Mouse (Mus musculus): Measurements from ENCODE around the gene Glis2. TPM values are rescaled to one million over a fixed set of nuclear protein-coding genes. Genes with fewer than 3 reads are reported as not detected.

The Glis2 gene
- 10 to 100 TPM; 41.4 to 45.9 TPM for total RNA-seq (2021)
- long read RNA-seq, experiment 1, transcript Glis2-201 (7 exons, 3,619 nt): major isoform, 6 of 19 reads
- long read RNA-seq, experiment 1, partial matches to known transcripts: 2 of 19 reads
- long read RNA-seq, experiment 1, other reads (novel, unspliced or antisense): 11 of 19 reads
- long read RNA-seq, experiment 2, transcript Glis2-201 (7 exons, 3,619 nt): major isoform, 6 of 26 reads
- long read RNA-seq, experiment 2, partial matches to known transcripts: 15 of 26 reads
- long read RNA-seq, experiment 2, other reads (novel, unspliced or antisense): 5 of 26 reads

- peak; percentile 55 to 76 for DNase-seq (ENCODE audit: low spot score in 2 of 2)
Observed at GRCm38 (mm10) chr16:4593971-4594813, at the start of gene Glis2. Gene Glis2 (plus strand): TSS chr16:4594713.

DNA sequence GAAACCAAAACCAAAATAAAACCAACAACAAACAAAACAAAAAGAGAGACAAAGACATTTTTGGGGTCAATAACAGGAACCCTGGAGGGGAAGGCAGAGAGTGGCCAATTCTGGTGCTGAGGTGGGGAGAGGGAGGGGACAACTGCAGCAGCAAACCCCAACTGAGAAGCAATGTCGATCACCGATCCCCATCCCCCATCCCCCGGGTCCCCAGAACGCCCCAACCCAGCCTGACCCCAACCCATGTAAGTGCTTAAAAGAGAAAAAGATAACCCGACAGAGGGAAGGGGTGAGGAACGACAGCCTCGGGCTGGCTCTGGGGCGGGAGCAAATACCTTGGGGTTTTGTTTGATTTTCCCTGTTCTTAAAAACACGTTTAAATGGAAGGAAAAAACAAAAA is 49.7 kb upstream of the Glis2 start:
- DNase-seq (ENCODE audit: low spot score in 2 of 2): no peak

- DNase-seq (ENCODE audit: low spot score in 2 of 2): no peak
Observed at GRCm38 (mm10) chr16:4546838-4547237, 47.7 kb upstream of the Glis2 start.

- DNase-seq (ENCODE audit: low spot score in 2 of 2): no peak
Observed at GRCm38 (mm10) chr16:4547611-4548010, 46.9 kb upstream of the Glis2 start.

- no peak for DNase-seq (ENCODE audit: low spot score in 2 of 2)
Observed at GRCm38 (mm10) chr16:4548953-4549688, 45.4 kb upstream of the Glis2 start.

- DNase-seq (ENCODE audit: low spot score in 2 of 2): peak; percentile 56 to 73
Observed at GRCm38 (mm10) chr16:4551056-4551455, 43.5 kb upstream of the Glis2 start.

DNA sequence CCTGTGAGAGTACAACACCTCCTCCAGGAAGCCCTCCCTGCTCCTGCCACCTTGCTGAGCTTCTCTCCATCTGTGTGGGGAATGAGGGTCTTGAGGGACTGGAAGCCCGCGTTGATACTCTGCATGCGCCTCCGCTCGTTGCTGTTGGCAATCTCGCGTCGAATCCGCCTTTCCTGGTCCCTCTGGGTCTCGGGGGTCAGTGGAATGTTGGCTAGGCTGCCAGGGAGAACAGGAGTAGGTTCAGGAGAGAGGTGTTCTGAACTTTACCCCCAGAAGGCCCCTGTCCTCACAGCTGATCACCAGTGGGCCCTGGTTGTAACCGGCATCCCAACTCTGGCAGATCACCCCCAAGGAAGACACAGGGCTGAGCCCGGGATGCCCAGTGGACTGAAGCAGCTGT is 42.6 kb upstream of the Glis2 start:
- no peak for DNase-seq (ENCODE audit: low spot score in 2 of 2)

DNA sequence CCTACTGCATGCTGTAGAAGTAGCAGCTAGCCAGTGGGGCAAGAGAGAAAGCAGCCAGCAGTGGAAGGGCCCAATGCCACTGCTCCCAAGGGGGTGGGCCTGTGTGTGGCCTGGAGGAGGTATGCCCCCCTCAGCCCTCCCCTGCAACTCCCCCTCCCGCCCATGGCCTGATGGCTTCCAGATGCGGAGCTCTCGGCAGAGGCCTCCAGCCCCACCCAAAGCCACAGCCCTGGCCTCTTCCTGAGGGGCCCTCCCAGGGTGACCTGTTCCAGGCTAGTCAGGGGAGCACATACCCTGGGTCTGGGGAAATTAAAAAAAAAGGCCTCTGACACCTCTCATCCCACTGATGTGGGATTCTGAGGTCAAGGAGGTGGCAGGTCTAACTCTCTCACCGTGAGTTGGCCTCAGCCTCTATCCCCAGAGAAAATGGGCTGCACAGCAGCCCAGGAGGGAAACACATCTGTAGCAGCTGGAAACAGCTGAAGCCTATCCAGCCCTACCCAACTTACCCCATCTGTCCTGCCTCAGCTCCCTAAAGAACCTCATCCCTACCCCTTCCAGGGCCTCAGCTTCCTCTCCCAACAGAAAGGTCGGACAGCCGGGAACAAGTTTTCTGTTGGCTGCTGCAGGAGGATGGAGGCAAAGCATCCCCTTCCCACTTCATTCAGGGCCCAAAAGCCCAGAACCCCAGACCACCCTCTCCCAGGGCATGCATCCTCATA is 41.5 kb upstream of the Glis2 start:
- DNase-seq (ENCODE audit: low spot score in 2 of 2): peak; percentile 47 to 60

DNA sequence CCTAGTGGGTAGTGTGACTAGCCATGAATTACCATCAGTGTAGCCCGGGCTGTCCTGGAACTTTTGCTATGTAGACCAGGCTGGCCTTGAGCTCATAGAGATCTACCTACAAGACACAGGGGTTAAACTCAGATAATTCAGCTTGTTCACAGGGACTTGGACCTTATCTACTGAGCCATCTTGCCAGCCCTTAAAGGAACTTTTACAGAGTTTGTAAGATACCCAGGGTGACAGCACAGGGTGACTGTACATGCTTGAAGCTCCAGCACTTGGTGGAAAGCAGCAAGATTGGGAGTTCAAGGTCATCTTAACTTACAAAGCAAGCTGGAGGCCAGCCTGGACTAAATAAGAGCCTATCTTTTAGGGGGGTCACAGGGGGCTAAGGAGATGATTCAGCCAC is 39.0 kb upstream of the Glis2 start:
- no peak for DNase-seq (ENCODE audit: low spot score in 2 of 2)

DNA sequence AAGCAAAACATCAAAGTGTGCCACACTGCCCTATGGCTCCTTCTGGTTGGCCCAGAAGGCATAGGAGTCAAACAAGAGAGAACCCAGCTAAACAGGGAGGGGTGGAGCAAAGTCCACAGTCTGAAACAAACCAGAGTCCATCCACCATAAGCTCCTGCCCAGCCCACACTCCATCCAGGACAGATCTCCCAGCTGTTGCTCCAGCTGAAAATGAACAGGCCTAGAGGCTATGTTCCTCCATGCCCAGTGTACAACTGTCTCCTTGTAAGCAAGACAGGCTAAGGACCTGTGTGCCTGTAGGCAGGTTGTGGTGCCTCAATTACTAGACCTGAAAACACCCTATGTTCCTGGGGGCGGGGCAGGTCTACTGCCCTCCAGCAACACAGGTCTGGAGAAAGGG is 37.4 kb upstream of the Glis2 start:
- DNase-seq (ENCODE audit: low spot score in 2 of 2): no peak

DNA sequence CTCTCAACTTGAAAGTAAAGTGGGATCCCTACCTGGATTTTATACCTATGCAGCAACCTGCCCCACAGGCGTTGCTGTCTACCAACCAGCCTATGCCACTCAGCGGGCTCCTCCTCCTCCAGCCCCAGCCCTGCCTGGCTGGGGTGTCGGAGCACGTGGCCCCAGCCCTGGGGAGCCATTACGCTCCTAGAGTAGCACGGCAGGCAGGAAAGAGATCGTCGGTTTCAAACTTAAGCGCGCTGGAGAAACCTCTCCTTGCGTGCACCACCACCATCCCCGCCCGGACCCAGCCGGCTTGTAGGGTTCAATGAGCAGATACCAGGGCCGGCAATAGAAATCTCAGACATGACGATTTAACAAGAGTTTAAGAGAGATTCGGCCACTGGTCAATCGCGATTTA is 36.6 kb upstream of the Glis2 start:
- peak; percentile 30 to 55 for DNase-seq (ENCODE audit: low spot score in 2 of 2)

- DNase-seq (ENCODE audit: low spot score in 2 of 2): peak; percentile 67 to 88
Observed at GRCm38 (mm10) chr16:4558384-4558979, 36.0 kb upstream of the Glis2 start.

GRCm38 (mm10) chr16:4558980-4559631 is 35.4 kb upstream of the Glis2 start:
- peak; percentile 50 to 75 for DNase-seq (ENCODE audit: low spot score in 2 of 2)

DNA sequence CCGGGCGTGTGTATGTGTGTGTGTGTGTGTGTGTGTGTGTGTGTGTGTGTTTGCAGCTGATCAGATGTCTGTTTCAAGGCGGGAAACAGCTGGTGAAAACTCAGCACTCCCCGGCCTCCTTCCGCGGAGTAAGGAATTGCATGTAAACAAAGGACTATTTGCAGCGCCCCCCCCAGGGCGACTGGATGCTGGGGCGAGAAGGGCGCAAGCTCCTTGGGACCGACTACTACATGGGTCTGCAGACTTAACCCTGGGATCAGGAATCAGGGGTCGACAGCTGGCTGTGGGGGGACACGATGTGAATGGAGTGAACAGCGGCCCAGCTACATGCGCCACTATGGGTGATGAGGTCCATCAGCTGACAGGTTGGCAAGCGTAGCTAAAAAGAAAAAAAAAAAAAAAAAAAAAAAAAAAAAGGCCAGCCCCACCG is 34.8 kb upstream of the Glis2 start, which contains the start of gene Tfap4:
Gene Tfap4, minus strand, starts transcription at position 140 of the 430 bp plus-strand sequence.
- DNase-seq (ENCODE audit: low spot score in 2 of 2): peak; percentile 77 to 91

DNA sequence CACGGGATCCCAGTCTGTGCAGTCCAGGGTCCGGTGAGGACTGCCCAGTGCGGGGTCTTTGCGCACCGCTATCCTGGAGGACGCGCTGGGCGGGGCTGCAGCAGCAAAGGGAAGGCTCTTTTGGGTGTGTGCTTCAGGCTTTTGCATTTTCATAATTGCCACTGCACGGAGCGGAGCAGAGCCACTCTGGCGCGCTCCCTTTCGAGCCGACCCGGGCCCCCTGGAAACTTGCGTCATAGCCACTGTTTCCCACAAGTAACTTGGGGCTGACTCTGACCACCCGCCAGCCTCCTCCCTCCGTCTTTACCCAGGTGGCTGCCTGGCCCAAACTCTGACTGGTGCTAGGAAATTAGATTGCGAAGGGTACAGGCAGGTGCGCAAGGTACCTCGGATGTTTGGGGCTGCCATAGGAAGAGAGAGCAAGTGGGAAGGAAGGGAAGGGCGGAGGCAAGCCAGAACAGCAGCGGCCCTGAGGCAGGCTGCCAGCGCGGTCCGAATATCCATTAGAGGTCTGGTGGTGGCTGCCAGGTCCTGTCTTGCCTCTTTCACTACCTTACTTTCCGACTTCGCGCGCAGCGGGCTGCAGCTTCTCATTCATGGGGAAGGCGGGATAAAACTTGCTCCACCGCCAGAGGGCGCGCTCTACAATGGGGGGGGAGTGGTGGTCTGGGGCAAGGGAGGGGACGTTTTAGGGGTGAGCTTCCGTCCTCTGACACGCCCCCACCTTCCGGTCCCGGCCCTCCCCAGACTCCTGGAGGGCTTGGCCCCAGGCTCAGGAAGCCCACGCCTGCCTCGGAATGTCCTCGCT is 34.2 kb upstream of the Glis2 start:
- peak; percentile 65 to 84 for DNase-seq (ENCODE audit: low spot score in 2 of 2)

DNA sequence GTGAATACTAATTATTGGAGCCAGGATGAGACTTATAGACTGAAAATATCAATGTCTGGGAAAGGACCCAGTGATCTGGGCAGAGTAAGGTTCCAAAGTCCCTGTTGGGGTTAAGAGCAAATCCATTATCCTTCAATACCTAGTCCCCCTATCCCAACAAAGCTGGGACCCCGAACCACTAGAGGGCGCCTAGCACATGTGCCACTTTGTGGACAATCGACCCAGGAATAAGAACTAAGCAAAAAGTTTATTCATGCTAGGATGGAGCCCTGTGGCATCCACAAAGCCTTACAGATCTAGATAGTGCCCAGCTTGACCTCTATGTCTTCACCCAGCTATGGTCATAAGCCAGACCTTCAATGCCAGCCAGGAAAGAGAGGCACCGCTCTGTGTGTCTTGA is 26.6 kb upstream of the Glis2 start:
- peak; percentile 70 to 88 for DNase-seq (ENCODE audit: low spot score in 2 of 2)

DNA sequence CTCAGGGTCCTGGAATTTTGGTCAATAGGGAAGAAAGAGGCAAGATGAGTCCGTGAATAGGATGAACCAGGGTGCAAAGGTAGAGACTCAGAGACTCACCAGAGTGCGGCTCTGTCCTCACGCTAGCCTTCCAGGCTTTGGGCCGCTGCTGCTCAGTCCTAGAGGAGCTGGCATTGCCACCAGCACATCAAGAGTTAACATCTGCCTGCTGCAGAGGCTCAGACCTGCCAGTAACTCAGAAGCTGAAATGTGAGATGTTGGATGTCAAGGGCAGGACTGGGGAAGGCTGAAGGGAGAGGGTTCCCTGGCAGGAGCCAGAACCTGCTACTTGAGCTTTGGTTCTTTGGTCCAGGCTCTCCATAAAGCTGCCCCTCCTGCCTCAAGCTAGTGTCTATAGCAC is 23.8 kb upstream of the Glis2 start:
- DNase-seq (ENCODE audit: low spot score in 2 of 2): no peak

DNA sequence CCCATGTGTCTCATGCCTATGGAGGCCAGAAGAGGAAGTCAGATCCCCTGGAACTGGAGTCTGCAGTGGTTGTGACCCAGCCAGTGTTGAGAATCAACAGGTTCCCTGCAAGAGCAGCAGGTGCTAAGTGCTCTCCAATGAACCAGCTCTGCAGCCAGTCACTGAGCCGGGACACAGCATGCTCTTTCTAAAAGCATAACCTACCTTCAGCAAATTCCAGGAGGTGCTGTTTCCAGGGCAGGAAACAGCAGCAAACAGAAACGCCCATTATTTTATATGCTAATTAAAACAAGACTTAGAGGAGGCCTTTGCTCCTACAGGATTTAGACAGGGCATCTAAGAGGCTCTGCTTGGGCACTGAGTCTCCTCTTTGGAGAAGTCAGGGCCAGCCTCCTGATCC is 18.5 kb upstream of the Glis2 start:
- no peak for DNase-seq (ENCODE audit: low spot score in 2 of 2)

- DNase-seq (ENCODE audit: low spot score in 2 of 2): no peak
Observed at GRCm38 (mm10) chr16:4576873-4577272, 17.6 kb upstream of the Glis2 start.

Data from gastrocnemius, postnatal 4 days (tissue).